Mouse (Mus musculus) testis, postnatal 10 days (tissue): ENCODE measurements around the gene Fry.

Experiments
- DNase-seq: peaks from one replicate; pipeline ENCODE4 v3.0.0; 2021; ENCODE audit warnings: low spot score

The Fry gene

DNA sequence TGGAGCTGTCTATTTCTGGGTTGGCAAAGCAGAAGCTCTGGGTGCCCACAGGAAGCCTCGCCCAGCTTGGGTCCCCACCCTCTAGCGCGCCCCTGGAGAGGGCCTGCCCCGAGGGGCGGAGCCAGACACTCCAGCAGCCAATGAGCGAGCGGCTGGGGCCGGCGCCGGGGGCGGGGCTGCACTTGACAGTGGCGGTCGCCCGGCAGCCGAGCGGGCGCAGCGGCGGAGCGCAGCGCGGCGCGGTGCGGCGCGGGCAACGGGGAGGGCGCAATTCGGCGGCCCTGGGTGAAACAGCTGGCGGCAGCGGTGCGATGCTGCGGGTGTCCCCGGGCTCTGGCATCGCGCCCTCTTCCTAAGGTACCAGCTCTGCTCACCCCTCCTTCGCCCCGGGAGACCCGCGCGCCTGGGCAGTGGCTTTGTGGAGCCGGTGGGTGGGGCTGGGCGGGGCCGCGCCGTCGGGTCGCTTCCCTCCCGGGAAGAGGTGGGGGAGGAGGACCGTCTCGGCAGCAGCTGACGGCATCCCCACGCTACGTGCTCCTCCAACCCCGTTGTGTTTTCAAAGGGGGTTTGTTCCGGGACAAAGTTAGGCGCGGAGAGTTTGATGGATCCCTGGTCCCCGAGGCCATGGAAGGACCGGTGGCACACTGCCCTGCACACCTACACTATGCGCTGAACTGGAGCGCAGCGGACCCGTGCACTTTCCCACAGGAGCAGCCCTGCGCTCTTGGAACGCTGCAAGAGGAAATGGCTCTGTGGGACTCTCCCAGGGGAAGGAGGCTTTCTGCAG, at the start of gene Fry:
Gene Fry, plus strand, starts transcription at position 191 of the 787 bp plus-strand sequence.
- DNase-seq = peak; percentile 93

DNA sequence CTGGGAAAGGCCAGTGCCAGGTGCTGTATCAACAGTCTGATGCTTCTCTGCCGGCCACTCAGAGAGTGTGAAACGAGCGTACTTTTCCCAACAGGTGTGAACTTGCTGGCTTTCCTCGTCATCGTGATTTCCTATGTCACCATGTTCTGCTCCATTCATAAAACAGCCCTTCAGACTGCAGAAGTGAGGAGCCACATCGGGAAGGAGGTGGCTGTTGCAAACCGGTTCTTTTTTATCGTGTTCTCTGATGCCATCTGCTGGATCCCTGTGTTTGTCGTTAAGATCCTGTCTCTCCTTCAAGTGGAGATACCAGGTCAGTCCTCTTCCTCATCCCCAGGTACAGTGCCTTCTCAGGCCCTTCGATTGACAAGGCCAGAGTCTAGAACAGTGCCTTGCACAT, 48.4 kb upstream of the Fry start:
- no peak for DNase-seq

DNA sequence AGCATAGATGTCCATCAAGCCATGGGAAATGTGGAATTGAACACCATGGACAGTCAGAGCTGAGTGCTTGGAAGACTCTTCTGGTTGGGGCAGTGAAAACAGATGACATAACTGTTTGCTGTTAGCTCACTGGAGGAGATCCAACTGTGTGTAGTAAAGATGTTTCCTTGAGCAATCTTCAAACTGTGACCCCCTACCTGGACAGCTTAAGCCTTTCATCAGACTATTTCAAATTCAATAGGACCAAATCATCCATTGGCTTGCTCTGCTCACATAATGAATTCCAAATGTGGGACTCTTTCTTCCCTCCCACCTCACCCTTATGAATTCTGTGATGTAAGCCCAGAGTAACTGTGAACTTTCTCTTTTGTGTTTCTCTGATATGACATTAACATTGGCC, 46.7 kb upstream of the Fry start:
- DNase-seq = no peak

DNA sequence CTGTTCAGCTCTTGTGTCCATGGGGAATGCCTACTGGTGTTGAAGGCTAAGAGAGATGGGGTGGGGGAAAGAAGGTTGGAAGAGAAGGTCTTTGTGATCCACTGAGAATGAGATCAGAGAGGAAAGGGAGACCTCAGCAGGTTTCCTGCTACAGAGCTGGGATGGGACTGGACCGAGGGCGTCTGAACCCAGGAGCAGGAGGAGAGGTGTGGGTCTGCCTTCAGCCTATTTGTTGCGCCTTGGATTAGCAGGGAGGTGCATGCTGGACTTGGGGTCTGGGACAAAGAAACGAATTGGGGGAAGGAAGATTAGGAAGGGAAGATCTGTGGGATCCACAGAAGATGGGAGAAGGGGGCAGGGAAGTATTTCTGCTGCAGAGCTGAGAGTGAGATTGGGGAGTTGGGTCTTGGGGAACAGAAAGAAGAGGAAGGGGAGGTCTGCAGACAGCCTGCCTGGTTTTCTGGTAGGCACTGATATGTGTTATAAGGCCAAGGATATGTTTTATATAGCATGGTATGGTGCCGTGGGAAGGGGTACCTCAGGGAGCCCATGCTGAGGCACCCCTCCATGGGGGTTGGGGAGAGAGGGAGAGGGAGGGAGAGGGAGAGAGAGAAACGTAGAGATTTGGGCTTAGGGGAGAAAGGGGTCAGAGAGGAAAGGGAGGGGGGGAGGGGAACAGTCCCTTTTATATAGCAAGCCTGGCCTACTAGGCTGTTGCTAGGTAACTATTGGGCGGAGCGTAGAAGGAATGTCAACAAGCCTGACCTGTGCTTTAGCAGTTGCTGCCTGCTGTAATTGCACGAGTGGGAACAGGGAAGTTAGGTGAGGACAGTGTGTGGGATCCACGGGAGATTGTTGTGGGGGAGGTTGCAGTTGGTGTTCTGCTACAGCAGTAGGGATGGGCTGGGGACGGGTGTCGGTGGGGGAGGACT, 38.3 kb upstream of the Fry start:
- no peak for DNase-seq

DNA sequence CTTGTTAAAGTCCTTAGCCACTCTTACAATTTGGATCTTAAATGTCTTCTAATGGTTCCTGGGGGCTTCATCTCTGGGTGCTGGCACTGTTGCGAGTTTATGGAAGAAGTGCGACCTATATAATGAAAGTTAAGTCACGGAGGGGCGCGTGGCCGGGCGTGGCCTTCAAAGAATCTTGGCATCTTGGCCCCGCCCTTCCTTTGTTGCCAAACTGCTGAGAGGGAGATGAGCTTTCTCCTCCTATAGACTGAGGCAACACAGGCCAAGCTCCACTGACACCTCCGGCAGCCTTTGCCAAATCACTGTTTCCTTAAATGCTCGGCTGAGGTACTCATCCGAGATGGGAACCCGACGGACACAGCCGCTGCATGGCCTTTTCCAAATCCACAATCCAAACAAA, 35.7 kb upstream of the Fry start:
- DNase-seq = no peak

DNA sequence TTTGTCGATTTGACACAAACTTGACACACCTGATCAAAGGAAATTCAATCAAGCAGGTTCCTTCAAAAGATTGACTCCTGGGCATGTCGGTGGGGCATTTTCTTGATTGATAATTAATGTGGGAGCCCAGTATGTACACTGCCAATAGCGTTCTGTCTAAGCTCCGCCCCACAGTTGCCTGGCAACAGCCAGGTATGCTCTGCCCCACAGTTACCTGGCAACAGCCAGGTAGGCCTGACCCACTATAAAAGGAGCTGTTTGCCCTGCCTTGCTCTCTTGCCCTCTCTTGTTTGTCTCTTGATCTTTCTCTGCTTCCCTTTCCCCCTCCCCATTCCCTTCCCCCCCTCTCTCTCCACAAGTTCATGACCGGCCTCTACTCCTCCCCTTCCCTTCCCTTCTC, 35.3 kb upstream of the Fry start:
- no peak for DNase-seq

DNA sequence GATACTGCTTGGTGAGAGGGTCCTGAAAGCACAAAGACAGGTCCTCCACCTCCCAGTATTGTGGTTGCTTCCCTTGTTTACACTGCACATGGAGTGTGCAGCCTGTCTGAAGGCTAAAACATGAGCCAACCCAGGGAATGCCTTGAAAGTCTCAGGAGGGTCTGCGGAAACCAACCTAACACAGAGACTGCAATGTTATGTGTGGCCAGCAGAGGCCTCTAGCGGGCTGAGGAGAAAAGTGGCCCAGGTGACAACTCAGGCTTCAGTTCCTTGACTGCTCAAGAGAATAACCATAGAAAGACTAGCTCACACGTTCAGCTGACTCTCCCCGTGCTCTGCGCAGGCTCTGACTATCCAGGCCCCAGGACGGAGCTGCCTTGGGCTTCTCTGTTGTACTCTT, 20.8 kb upstream of the Fry start:
- DNase-seq = peak; percentile 70

DNA sequence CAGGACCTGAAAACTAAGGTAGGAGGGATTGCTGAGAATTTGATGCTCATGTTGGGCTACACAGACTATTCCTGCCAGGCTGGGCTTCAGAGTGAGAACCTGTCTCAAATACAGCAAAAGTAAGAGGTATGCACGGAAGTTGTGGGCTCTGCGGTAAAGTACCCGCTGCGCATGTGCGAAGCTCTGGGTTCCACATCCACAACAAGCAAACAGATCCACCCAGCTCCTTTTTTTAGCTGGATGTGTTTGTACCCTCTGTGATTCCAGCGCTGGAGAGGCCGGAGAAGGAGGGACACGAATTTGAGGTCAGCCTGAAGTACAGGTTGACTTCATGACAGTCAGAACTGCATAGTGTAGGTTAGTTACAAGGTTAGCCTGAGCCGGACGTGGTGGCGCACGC, 19.7 kb upstream of the Fry start:
- no peak for DNase-seq

DNA sequence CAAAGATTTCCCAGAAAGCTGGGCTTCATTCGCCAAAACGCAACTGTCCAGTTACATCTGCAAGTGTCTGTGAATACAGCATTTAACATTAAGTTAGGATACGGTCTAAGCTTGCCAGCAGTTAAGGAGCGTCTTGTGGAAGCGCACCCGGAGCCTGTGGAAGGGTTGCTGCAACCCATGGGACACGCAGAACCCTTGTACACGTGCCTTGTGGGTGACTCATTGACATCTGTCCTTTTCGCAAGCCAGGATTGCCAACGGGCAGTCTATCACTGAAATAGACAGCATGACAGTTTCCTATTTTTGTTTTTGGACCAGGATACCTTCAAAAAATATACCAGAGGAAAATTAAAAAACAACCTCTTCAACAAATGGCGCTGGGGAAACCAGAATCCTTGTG, 16.7 kb upstream of the Fry start:
- no peak for DNase-seq

DNA sequence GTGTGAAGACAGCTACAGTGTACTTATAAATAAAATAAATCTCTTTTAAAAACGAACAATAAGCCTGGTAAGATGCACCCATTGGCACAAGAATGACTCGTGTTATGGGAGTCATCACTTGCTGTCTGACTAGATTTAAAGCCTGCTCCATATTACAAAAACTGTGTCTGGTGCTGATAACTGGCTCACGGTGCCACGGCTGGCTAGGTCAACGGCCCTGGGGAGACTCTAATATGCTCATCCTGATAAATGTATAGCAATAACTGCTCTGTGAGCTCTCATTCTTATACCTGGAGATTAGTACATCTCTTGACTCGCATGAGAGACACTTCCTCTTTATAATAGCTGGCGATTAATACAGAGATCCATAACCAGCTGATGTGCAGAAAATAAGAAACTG, 12.1 kb upstream of the Fry start:
- no peak for DNase-seq

DNA sequence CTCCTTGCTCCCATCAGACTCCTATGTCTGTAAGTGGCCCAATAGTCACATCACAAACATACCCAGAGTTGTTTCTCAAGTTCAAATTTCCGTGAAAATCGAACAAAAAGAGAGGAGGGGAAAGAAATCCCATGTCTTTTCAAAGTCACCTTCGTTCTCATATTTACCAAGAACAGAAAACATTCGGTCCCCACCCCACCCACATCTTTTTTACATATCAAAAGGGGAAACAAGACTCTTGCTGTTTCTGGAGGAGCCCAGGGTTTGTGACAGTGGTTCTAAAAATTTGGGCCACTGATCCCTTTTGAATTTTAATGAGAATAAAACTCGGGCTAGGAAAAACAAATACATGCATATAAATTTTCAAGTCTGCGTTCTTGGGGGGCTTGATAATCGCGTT, 7.2 kb upstream of the Fry start:
- DNase-seq = no peak

DNA sequence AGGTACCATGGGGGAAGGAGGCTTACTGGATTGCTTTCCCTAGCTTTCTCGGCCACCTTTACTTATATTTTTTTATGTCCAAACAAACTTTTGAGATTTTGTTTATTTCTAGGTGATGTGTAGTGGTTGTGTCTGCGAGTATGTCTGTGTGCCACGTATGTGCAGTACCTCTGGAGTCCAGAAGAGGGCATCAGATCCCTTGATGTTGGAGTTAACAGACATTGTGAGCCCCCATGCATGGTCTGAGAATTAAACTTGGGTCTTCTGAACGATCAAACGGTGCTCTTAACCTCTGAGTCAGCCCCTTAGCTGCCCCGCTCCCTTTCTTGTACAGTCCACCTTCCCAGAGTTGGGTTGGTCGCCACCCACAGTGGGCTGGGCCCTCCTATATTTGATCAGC, 4.4 kb upstream of the Fry start:
- peak; percentile 52 for DNase-seq

DNA sequence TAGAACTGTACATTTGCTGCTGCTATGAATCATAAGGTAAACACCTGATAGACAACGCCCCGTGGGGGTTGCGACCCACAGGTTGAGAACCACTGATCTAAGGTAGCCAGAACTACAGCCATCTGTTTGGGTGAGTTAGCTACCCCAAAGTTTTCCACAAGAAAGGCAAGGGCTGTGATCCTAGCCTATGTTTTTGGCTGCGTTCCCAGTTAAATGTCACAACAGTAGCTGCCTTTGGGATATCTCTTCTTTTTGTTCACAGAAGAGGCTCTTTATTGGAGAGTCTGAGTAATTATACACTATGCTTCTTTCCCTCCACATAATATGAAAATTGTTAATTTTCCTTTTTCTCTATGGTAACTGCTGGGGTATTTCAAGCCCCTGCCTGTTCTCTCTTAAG, 3.7 kb upstream of the Fry start:
- no peak for DNase-seq

DNA sequence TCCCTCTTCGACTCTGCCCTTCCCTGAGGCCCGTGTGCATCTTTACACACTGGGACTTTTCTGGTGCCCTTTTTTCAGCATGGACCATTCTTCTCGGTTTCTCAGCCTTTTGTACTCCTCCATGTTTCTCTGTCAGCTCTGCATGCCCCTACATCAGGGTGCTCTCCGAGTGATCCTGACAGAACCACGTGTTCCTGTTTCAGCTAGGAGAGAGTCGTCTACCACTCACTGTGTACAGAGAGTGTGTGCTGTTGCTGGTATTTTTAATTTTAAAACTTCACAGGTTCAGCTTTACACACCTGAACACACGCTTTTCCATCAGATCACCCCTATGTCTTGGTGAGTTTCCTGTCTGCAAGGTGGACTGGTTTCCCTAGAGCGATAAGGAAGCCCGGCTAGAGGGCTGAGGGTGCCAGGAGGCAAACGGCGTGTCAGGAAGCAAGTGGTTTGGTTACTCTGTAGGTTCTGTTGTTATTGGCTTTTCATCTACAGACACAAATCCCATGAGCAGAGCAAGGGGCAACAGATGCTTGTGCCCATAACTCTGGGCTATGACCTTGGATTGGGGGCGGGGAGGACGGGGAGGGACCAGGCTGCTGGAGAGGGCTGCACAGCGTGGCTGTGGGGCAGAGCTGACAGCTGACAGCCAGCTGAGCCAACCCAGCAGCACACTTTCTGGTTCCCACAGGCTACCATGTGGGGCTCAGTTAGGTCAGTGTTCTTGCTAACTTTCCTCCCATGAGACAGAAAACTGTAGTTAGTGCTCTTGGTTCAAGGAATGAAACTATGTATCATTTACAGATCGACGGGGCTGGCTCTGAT, 3.0 kb upstream of the Fry start:
- peak; percentile 55 for DNase-seq

DNA sequence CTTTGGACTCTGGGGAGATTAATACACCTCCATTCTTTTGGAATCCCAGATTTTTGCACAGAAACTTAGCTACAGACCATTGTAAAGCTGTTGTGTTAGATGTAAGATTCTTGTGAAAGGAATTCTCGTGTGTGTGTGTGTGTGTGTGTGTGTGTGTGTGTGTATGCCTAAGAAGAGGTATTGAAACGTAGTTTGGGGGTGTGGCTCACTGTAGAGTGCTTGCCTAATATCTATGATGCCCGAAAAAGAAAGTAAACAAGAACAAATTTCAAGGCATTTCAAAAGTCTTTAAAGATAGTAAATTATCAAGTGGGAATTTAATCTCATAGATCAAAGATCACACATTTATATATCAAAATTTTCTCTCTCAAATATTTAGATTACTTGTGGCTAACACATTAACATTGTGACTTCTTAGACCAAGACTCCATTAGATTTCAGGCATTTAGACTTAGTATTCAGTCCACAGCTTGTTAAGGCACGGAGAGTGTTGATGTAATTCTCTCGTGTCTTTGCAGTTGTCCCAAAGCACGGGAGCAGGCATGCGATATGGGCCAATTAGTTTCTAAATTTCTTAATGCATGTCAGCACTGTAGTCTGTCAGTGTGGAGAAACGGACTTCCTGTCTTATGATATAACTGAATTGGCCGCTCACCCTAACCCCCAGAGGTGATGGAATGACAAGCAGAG, 2.1 kb upstream of the Fry start:
- DNase-seq = no peak

DNA sequence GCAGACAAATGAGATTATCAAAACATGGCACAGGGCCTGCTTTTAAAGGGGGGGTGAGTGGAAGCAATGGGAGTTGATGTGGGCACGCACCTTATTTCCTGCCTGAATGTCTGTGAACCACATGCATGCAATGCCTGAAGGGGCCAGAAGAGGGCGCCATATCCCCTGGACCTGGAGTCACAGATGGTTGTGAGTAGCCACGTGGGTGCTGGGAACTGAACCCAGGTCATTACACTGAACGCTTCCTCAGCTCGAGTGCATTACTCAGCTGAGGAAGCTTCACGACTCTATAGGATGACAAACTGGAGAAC, 1.6 kb upstream of the Fry start:
- peak; percentile 67 for DNase-seq

DNA sequence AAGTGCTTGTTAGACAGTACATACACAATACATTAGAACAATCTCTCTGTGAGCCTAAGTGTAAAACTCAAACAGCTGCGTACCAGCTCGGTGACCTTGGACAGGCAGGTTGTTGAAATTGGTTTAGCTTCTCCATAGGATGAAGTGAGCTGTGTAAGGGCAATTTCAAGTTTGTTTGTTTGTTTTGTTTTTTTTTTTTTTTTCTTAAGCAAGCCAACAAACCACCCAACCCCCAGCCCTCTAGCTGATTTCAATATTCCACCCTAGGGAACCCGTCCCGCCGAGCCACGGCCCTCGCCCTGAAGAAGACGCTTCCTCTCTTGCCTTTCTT, 356 bp upstream of the Fry start:
- no peak for DNase-seq

DNA sequence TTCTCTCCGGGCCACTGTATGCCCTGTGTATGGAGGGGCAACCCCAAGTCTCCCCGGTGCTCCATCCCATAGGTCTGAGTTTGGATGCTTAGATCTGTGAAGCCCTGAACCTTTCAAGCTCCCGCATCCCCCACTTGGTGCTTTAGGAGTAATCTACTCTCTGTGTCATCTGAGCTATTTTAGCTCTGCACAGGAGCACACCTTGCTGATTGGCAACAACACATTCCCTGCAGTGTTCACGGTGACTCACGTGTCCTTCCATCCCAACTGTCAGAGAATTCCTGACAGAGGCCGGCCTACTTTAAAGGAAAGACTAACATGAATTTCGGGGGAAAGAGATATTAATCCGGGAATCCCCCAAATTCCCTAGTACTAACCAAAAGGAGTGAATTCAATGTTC, 2.2 kb downstream of the Fry start:
- DNase-seq = no peak

DNA sequence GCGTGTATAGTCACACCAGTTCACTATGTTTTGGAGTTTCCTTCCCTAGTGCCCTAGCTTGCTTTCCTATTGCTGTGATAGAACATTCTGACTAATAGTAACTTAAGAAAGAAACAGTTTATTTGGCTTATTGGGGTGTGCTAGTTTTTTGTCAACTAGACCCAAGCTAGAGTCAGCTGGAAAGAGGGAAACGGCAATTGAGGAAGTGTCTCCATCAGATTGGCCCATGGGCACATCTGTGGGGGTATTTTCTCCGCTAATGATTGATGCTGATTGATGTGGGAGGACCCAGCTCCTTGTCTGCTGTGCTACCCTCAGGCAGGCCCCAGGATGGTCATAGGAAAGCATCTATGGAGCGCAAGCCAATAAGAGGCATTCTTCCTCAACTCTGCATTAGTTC, 3.6 kb downstream of the Fry start:
- no peak for DNase-seq

DNA sequence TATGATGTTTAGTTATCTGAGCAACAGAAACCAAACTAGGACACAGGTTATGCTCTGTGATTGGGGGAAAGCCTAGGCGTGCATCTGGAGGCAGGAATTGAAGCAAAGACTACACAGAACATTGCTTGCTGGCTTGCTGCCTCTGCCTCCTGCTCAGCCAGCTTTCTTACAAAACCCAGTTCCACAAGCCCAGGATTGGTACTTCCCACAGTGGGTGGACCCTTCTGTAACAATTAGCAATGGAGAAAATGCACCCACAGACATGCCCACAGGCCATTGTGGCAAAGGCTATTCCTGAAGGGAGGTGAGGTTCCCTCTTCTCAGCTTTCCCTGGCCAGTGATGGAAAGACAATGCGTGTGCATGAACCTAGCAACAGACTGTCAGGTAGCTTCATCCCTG, 4.1 kb downstream of the Fry start:
- no peak for DNase-seq

DNA sequence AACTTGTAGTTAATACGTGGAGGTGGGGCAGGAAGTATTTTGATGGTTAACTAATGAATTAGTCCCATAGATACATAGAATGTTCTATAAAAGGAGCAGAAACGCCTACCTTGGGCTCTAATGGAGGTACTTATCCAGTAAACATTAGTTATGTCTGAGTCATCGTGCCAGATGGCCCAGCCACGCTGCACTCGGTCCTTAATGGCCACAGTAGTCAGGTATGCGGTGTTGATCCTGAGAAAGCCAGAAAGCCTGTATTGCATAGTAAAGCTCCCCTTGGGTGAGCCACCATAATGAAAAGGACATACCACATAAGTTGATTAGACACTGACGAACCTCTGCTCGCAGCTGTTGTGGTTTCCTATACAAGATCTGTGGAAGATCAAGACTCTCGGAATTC, 7.5 kb downstream of the Fry start:
- DNase-seq = no peak

DNA sequence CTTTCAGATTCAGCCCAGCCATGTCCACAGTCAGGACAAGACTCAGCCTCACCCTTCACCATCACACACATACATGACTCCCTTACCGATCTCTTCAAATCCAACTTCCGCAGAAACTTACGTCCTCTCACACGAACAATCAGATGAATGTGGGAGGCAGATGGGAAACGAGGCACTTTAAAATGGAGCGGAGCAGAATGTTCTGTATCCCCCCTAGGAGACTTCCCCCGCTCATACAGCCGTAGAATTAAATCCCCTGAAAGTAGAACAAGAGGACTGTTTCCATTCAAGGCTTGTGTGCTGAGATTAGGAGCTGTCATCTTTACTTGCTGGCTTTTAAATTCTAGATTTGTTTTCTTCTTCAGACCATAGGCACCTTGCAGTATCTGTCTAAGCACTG, 10.0 kb downstream of the Fry start:
- DNase-seq = no peak
